Mouse (Mus musculus) cerebellum, postnatal 14 days (tissue): ENCODE results near the gene Tmem110.

ENCODE experiments used
- DNase-seq, 2 experiments: peaks; one replicate each; pipeline ENCODE4 v3.0.0; 2021; ENCODE audit warnings: mixed read lengths in 2 of 2

Gene Tmem110

GRCm38 (mm10) chr14:30825476-30826131, at the start of gene Tmem110:
Gene Tmem110 (plus strand): TSS chr14:30825590.
- DNase-seq = peak; percentile 93 to 94

GRCm38 (mm10) chr14:30784614-30785013, 40.8 kb upstream of the Tmem110 start:
- no peak for DNase-seq

GRCm38 (mm10) chr14:30789471-30789870, 35.9 kb upstream of the Tmem110 start:
- DNase-seq = no peak

GRCm38 (mm10) chr14:30792871-30793270, 32.5 kb upstream of the Tmem110 start:
- no peak for DNase-seq

- no peak for DNase-seq
Observed at GRCm38 (mm10) chr14:30801756-30802155, 23.6 kb upstream of the Tmem110 start.

- no peak for DNase-seq
Observed at GRCm38 (mm10) chr14:30821136-30821535, 4.3 kb upstream of the Tmem110 start.

GRCm38 (mm10) chr14:30824456-30824995, 864 bp upstream of the Tmem110 start:
- DNase-seq = no peak

- no peak for DNase-seq
Observed at GRCm38 (mm10) chr14:30825021-30825475, 342 bp upstream of the Tmem110 start.

GRCm38 (mm10) chr14:30826174-30827140, 1.1 kb downstream of the Tmem110 start:
- DNase-seq = peak in 1 of 2 experiments; percentile 17

- no peak for DNase-seq
Observed at GRCm38 (mm10) chr14:30827480-30827879, 2.1 kb downstream of the Tmem110 start.

GRCm38 (mm10) chr14:30828077-30828476, 2.7 kb downstream of the Tmem110 start:
- DNase-seq = no peak

GRCm38 (mm10) chr14:30828635-30829460, 3.5 kb downstream of the Tmem110 start:
- DNase-seq = no peak

- DNase-seq = no peak
Observed at GRCm38 (mm10) chr14:30837416-30837996, 12.1 kb downstream of the Tmem110 start.

- DNase-seq = no peak
Observed at GRCm38 (mm10) chr14:30843701-30844100, 18.3 kb downstream of the Tmem110 start.

- no peak for DNase-seq
Observed at GRCm38 (mm10) chr14:30850504-30850903, 25.1 kb downstream of the Tmem110 start.

- DNase-seq = no peak
Observed at GRCm38 (mm10) chr14:30852325-30852724, 26.9 kb downstream of the Tmem110 start.

GRCm38 (mm10) chr14:30855316-30855715, 29.9 kb downstream of the Tmem110 start:
- peak; percentile 22 to 49 for DNase-seq

GRCm38 (mm10) chr14:30856885-30857507, 31.6 kb downstream of the Tmem110 start:
- peak in 1 of 2 experiments; percentile 34 for DNase-seq

- DNase-seq = peak in 1 of 2 experiments; percentile 22
Observed at GRCm38 (mm10) chr14:30857990-30858389, 32.6 kb downstream of the Tmem110 start.

GRCm38 (mm10) chr14:30861421-30862125, 36.2 kb downstream of the Tmem110 start:
- peak; percentile 21 to 28 for DNase-seq

- no peak for DNase-seq
Observed at GRCm38 (mm10) chr14:30862368-30862767, 37.0 kb downstream of the Tmem110 start.
